Mouse (Mus musculus) midbrain, embryonic 10.5 days (tissue): ENCODE measurements at regions not wholly inside any gene's neighbourhood (a gene's known extent, or its start where the extent isn't known, plus 50 kb on each side); places are given as distances from the start of the nearest gene placed in this dataset.

Source experiments
- DNase-seq: peaks from one replicate; pipeline ENCODE4 v3.0.0-alpha.2; 2017; ENCODE audit warnings: low spot score
- H3K27ac ChIP-seq: fragments of 300-500 bp; sonication (generic); replicated peaks from 2 replicates; pipeline ENCODE4 v1.5.1; 2016; ENCODE audit warnings: mild to moderate bottlenecking
- H3K27me3 ChIP-seq: fragments of 300-500 bp; sonication (generic); 2 replicates; pipeline ENCODE4 v1.6.1; 2016; ENCODE audit warnings: low read depth, mild to moderate bottlenecking; ENCODE audit not compliant: poor library complexity, severe bottlenecking
- H3K36me3 ChIP-seq: fragments of 300-500 bp; sonication (generic); 2 replicates; pipeline ENCODE4 v1.6.1; 2016; ENCODE audit warnings: mild to moderate bottlenecking, moderate library complexity
- H3K4me1 ChIP-seq: fragments of 300-500 bp; sonication (generic); 2 replicates; pipeline ENCODE4 v1.6.1; 2016
- H3K4me3 ChIP-seq: fragments of 300-500 bp; sonication (generic); 2 replicates; pipeline ENCODE4 v1.5.1; 2016; ENCODE audit warnings: mild to moderate bottlenecking, moderate library complexity
- H3K9me3 ChIP-seq: fragments of 300-500 bp; sonication (generic); replicated peaks from 2 replicates; pipeline ENCODE4 v1.6.1; 2016; ENCODE audit warnings: mild to moderate bottlenecking
- WGBS: fragments of 180-500 bp; shearing (Covaris S2); methylation state at CpG from one replicate; pipeline ENCODE4 v1.1.7; 2016; 5-methylcytosine and 5-hydroxymethylcytosine counted together

DNA sequence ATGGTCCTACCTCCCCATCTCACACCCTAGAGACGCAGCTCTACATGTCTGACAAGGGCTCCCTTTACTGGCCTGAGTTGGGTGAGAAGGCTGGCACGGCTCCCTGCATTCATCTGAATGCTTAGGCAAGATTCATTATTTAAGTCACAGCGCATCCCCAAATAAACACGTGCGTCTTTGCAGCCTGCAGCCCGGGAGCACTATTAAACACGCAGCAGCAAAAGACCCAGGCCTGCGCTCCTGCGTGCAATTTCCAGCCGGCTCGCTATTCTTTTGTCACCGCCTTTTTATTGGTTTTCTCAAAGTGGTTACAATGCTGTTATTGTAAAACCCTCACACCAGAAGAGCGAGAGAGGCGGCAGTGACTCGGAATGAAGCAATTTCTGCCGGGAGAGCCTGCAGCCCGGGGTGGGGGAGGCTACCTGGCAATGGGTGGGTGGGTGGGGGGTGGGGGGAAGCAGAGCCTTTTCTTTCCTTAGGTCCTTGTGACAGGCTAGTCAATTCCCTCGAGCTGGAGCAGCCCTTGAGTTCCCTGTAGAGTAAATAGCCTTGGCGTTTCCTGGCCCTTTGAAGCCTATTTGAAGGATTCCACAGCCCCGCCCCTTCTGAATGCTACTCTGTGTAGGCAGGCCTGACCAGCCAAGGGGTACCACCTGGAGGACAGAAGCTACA, 333.3 kb downstream of the Bcor start:
- DNase-seq, result no peak
- Histone ChIP-seq H3K9me3 (no peaks in the 10 kb centered on the region), H3K4me3 (peak overlapping the region; percentile 34), H3K4me1 (peaks cover 15% of the 10 kb centered on the region), H3K27me3 (peaks cover 99% of the 10 kb centered on the region), H3K27ac (no peak overlapping the region; the same call in 1 of the 2 replicates), H3K36me3 (no peaks in the 10 kb centered on the region)
- WGBS, result 23% methylated on average over 20 of the region's 20 CpGs

DNA sequence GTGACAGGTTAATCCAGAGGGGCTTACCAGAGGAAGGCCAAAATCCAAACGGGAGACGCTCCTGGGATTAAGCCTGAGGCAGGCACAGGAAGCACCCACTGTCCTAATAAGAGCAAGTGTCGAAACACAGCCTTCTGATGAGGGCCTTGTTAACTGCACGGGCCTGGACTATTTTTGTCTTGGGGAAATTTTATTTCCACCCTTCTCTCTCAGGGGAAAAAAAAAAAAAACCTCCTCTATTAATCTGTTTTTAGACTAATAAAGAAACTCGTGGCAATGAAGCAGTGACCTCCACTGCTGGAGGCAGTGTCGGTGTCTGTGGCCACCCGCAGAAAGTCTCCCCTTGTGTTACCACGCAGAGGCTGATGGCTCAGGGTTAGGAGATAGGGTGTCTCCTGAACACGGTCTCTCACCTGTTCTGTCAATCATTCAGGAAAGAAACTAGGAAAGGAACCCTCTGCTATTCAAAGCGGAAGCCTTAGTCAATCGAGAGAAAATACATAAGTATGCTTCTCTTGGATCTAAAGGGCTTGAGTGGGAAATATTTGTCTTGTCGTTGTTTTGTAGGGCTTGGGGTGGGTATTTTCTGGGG, 330.6 kb downstream of the Bcor start:
- Histone ChIP-seq H3K4me1 (peaks cover 11% of the 10 kb centered on the region), H3K36me3 (no peaks in the 10 kb centered on the region), H3K27me3 (peaks cover 95% of the 10 kb centered on the region), H3K9me3 (no peaks in the 10 kb centered on the region), H3K4me3 (no peak overlapping the region), H3K27ac (no peak overlapping the region)
- 75% methylated on average over 12 of the region's 12 CpGs for WGBS
- DNase-seq, result no peak

DNA sequence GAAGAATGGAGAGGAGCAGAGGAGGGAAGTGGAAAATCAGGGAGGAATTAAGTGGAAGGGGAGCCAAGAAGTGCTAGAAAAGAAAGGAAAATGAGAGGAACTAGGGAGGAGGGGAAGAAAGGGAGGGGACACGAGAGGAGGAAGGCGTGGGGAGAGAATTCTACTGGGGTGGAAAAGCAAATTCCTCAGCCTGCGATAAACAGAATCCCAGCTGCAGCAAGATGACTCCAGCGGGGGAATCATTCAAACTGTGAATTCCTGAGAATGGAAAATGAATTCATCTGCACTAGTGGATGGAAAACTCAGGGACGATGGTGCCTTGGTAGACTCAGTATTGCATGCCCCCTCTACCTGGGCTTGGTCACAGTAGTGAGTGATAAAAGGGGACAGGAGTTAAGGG, 322.6 kb downstream of the Bcor start:
- Histone ChIP-seq H3K9me3 (no peaks in the 10 kb centered on the region), H3K27me3 (peaks cover 93% of the 10 kb centered on the region), H3K27ac (no peak overlapping the region), H3K4me1 (peaks cover 23% of the 10 kb centered on the region), H3K36me3 (no peaks in the 10 kb centered on the region), H3K4me3 (no peak overlapping the region)
- DNase-seq, result no peak
- WGBS, result 84% methylated on average over 5 of the region's 5 CpGs

DNA sequence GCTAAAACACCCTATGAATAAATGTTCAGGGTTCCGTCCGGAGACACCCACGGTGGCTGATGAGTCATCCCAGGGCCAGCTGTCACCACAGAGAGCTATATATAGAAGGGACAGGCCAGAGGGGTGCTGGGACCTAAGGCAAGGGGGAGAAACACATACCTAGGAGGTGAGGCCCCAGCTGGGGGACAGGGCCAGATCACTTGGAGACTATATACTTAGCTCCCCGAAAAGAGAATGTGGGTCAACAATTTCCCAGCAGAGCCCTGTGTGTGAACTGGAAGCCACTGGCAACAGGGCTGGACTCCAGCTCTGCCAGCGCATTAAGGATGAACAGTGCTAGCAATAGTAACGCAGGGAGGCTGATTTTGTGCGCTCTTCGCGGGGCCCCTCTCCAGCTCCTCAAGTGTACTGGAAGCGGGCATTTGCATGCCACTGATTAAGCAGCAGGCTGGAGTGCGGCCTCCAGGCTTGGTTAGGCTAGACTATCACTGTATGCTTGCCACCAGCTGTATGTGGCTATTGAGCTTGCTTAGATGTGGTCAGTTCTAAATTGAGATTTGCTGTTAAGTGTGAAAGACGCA, 320.4 kb downstream of the Bcor start:
- Histone ChIP-seq H3K36me3 (no peaks in the 10 kb centered on the region), H3K4me3 (no peak overlapping the region), H3K4me1 (peaks cover 23% of the 10 kb centered on the region), H3K9me3 (no peaks in the 10 kb centered on the region), H3K27me3 (peaks cover 89% of the 10 kb centered on the region), H3K27ac (0 out of 2 replicates have a peak overlapping the region, but pooled peaks have one; percentile 17)
- WGBS, result 72% methylated on average over 12 of the region's 12 CpGs
- DNase-seq, result no peak

DNA sequence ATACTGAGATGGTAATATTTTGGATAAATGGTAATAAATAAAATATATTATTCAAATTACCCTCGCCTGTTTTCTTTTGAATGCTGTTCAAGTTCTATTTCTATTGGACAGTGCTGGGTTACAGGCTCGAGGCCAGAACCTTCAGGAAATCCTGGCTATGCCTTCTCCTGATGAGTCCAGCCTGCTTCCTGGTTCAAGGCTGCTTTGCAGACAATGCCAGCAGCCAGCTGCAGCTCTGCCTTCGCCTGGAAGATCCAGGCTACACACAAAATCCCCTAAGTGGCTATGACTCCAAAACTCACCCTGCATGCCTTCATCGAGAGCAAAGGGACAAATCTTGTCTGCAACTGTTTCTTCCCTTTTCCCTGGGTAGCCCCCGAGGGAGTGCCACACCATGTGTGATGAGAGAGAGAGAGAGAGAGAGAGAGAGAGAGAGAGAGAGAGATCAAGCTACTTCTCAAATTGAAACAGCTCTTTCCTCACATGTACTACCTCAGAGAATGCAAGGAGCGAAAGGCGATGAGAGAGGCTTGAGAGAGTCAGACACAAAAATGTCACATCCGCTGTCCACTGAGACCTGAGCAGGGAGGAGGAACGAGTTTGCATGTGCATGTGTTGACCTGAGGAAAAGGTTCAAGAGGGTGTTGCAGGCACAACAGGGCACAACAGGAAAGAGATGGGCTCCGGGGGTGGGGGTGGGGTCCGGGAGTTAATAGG, 319.7 kb downstream of the Bcor start:
- Histone ChIP-seq H3K27me3 (peaks cover 88% of the 10 kb centered on the region), H3K4me1 (peaks cover 23% of the 10 kb centered on the region)
- 59% methylated on average over 11 of the region's 11 CpGs for WGBS

DNA sequence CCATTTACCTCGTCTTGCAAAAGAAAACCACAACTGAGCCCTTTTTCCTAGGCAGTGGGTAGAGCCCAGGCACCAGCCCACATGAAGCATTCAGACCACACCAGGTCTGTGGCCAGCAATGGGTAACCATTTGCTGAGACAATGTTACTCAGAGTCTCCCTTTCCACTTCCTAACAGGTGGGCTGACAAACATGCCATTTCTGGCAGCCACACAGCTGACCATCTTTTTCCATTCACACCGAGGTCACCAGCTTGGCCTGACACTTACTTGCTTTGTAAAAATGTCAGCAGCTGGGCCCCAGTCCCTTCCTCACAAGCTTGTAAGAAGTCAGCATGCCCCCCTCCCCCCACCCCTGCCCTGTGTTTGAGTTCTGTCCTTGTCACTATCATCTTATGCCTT, 314.6 kb downstream of the Bcor start:
- H3K27ac ChIP-seq, result no peak overlapping the region
- no peak overlapping the region for H3K4me3 ChIP-seq
- H3K27me3 ChIP-seq, result peaks cover 79% of the 10 kb centered on the region
- no peaks in the 10 kb centered on the region for H3K9me3 ChIP-seq
- WGBS, result 74% methylated on average over 2 of the region's 2 CpGs
- no peak for DNase-seq
- no peaks in the 10 kb centered on the region for H3K36me3 ChIP-seq
- peaks cover 17% of the 10 kb centered on the region for H3K4me1 ChIP-seq

More for the DNA sequence above, 319.7 kb downstream of the Bcor start:
- Histone ChIP-seq H3K27ac (no peak overlapping the region), H3K36me3 (no peaks in the 10 kb centered on the region), H3K9me3 (no peaks in the 10 kb centered on the region), H3K4me3 (no peak overlapping the region)
- no peak for DNase-seq

DNA sequence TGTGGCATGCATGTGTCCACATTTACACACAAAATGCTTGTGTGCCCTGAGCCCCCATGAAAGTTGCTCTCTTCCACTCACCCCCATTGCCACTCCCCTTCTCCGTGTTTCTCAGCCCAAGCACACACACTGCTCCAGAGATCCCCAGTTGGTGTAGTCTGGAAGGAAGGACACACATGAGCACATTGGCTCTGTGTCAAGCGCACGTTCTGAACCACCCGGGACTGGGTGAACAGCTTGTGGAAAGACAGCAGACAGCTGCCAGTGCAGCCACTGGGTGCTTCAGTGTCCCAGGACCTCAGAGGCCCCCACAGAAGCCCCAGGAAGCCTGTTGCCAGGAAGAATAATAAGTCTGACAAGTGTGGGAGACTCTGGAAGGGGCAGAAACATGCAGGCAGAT, 304.2 kb downstream of the Bcor start:
- DNase-seq, result no peak
- H3K9me3 ChIP-seq, result no peaks in the 10 kb centered on the region
- 86% methylated on average over 4 of the region's 4 CpGs for WGBS
- H3K36me3 ChIP-seq, result no peaks in the 10 kb centered on the region
- no peak overlapping the region for H3K4me3 ChIP-seq
- peaks cover 99% of the 10 kb centered on the region for H3K27me3 ChIP-seq
- H3K4me1 ChIP-seq, result peaks cover 14% of the 10 kb centered on the region
- no peak overlapping the region for H3K27ac ChIP-seq

DNA sequence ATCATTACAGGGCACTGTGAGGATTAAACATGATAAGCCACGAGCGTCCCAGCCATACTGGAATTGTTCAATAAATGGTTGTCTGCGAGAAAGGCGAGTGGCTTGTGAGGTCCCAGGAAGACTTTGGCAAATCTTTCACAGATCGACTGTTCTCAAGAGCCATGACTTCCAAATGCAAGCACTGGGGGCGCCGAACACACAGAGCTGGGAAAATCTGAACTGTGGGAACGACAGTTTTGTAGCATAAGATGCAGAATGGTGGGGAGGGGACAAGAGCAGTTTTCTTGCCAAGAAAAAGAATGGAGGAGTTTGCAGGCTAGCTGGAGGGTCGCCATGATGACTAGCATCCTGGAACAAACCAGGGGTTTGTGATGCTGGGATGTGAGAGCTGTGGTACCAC, 300.8 kb downstream of the Bcor start:
- Histone ChIP-seq H3K36me3 (no peaks in the 10 kb centered on the region), H3K4me3 (no peak overlapping the region), H3K27ac (no peak overlapping the region), H3K4me1 (peaks cover 23% of the 10 kb centered on the region), H3K9me3 (no peaks in the 10 kb centered on the region), H3K27me3 (peaks cover 100% of the 10 kb centered on the region)
- 63% methylated on average over 9 of the region's 9 CpGs for WGBS
- no peak for DNase-seq

DNA sequence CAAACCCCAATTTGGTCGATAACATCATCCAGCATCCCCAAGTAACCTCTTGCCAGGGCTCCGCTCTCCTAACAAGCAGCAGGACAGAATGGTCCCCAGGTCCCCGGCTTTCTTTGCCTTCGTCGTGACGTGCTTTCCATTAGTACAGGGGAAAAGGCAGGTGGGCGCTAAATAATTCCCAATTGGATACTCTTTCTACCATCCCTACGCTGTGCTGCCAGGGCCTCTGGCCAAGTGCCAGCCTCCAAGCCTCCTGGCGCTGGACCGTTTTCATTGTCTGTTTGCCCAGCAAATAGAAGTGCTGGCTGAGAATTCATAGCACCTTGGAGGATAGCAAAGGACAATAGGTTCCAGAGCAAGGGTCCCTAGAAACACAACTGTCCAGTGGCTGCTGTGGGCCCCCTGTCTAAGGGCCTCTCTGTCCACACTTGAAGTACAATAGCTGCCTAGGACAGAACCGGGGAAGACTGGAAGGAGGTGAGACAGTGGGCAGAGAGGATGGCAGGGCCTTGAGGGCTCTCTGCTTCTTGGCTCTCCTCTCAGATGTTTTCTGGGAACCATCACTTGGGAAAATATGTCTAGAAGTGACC, 298.9 kb downstream of the Bcor start:
- Histone ChIP-seq H3K36me3 (no peaks in the 10 kb centered on the region), H3K27me3 (peaks cover 100% of the 10 kb centered on the region), H3K4me3 (no peak overlapping the region), H3K27ac (peak overlapping the region; percentile 28; the same call in 1 of the 2 replicates), H3K9me3 (no peaks in the 10 kb centered on the region), H3K4me1 (peaks cover 23% of the 10 kb centered on the region)
- WGBS, result 61% methylated on average over 11 of the region's 11 CpGs
- no peak for DNase-seq

DNA sequence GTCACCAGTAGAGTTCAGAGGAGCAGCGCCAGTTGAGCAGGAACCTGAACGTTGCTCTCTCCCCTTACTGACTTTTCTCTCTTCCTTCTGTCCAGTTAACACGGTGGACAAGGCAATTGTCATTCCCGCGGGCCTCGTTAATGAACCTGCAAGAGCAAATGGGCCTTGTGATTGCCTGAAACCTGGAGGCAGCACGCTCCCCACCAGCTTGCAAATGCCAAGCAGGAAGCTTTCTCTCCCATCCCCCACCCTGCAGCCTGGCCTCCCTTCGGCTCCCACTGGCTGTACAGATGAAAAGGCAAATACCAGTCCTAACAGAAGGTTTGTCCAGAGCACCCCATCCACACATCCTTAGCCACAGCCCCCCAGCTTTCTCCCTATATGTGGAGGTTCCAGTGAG, 298.3 kb downstream of the Bcor start:
- WGBS, result 27% methylated on average over 8 of the region's 8 CpGs
- Histone ChIP-seq H3K9me3 (no peaks in the 10 kb centered on the region), H3K27ac (peak overlapping the region; percentile 28; the same call in 1 of the 2 replicates), H3K27me3 (peaks cover 100% of the 10 kb centered on the region), H3K4me3 (no peak overlapping the region), H3K36me3 (no peaks in the 10 kb centered on the region), H3K4me1 (peaks cover 23% of the 10 kb centered on the region)
- peak; percentile 24 for DNase-seq

DNA sequence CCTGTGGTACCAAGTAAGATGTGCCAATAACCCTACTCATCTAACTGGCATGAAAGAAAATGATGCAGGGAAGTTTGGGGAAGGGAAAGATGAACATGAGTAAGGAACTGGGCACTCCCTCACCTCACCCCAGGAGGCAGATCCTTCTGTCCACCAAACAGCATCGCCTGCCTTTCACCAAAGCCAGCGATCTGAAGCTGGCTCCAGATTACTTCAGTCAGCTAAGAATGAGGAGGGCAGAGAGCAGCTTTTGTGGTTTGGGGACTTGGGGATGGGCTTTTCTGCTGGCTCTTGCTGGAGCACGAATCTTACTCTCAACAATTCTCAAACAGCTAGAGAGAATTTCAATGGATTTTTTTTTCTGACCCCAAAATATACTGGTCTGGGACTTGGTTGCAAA, 297.0 kb downstream of the Bcor start:
- 22% methylated on average over 3 of the region's 3 CpGs for WGBS
- no peaks in the 10 kb centered on the region for H3K36me3 ChIP-seq
- H3K27ac ChIP-seq, result no peak overlapping the region
- peaks cover 100% of the 10 kb centered on the region for H3K27me3 ChIP-seq
- H3K4me1 ChIP-seq, result peaks cover 23% of the 10 kb centered on the region
- H3K9me3 ChIP-seq, result no peaks in the 10 kb centered on the region
- no peak for DNase-seq
- no peak overlapping the region for H3K4me3 ChIP-seq

DNA sequence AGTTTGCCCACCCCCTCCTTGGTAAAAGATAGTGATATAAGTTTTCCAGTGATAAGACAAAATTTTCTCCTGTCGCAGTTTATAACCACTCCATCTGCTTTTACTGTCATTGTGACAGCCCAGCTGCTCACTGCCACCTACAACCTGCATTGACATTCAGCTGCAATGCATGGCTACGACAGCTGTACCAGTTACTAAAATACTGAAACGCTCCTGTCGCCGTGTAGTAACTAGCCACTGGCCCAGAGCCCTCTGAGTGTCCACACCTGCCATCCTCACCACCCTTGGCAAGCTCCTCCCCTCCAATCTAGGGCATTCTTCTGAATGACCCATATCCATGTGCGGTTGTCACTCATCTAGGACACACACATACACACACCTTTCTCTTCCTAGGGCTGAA, 286.2 kb downstream of the Bcor start:
- H3K27me3 ChIP-seq, result peaks cover 88% of the 10 kb centered on the region
- no peak for DNase-seq
- WGBS, result 90% methylated on average over 6 of the region's 6 CpGs

More for the DNA sequence above, 286.2 kb downstream of the Bcor start:
- no peaks in the 10 kb centered on the region for H3K9me3 ChIP-seq
- no peaks in the 10 kb centered on the region for H3K4me1 ChIP-seq
- no peaks in the 10 kb centered on the region for H3K36me3 ChIP-seq
- no peak overlapping the region for H3K4me3 ChIP-seq
- H3K27ac ChIP-seq, result no peak overlapping the region
